Mouse (Mus musculus): ENCODE data around the gene Amh.
"Not testable (repeated sequence)": the region's sequence is repeated elsewhere in the genome, so short reads cannot be mapped to it uniquely, and the experiment has no call there.

Gene Amh

DNA sequence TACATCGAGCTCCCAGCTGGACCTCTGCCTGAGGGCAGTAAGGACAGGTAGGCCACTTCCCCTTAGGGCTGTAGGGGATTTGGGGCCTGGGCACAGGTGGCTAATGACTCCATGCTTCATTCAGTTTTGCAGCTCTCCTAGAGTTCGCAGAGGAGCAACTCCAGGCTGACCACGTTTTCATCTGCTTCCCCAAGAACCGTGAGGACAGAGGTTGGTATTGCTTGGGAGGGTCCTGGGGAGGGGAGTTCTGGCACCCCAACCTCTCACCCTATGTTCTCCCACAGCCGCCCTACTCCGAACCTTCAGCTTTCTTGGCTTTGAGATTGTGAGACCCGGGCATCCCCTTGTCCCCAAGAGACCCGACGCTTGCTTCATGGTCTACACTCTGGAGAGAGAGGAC, 23.5 kb downstream of the Amh start:
- DNase-seq (ENCODE audit: low spot score): not testable (repeated sequence)

DNA sequence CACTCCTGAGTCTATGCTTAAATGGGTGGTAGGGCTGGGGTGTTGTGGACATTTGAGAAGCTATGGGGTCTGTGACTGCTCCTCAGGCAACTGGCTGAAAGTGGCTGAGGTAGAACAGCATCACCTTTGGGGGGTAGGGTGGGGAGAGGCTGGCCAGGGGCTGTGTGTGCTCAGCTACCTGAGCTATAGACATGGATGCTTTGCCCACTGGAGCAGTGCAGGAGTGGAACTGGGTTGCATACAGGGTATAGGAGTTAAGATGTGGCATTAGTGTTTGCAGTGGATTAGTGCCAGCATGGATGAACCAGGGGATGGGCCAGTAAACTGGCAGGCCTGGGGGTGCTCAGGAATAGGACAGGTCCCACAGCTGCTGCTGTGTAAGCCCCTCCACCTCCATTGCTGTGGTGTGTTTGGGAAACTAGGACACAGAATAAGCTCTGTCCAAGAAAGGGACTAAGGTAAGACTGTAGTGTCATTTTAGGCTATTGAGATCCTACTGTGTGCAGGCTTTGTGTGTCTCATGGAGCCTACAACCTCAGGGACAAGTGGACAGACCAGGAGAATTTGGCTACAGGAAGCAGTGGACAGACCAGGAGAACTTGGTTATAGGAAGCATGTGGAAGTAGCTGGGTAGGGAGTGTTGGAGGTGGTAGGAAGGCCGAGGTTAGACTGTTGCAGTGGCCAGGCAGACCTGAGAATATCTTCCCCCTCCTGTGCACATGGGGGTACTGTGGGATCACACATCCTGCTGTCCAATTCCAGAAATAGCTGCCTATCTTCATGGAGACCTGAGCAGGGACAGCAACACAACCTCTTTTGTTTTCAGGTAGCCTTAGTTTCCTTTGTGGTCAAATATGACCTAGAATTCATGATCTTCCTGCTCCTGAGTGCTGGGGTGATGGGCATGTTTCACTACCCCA, 24.6 kb downstream of the Amh start:
- no peak for DNase-seq (ENCODE audit: low spot score)

DNA sequence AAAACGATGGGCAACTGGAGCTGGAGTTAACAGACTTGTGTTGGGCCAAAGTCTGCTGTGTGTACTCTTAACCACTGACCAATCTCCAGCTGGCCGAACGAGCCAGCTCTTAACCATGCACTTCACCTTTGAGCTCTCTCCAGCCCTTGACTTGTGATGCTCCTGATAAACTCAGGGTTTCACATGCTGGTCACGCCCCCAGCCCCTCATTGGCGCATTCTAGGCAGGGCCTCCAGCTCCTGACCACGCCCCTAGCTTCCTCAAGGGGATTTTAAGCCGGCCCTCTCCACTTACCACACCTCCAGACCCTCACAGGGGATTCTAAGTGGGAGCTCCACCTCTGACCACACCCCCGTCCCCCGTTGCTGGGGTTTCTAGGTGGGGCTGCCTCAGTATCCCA, 26.1 kb downstream of the Amh start:
- no peak for DNase-seq (ENCODE audit: low spot score)

DNA sequence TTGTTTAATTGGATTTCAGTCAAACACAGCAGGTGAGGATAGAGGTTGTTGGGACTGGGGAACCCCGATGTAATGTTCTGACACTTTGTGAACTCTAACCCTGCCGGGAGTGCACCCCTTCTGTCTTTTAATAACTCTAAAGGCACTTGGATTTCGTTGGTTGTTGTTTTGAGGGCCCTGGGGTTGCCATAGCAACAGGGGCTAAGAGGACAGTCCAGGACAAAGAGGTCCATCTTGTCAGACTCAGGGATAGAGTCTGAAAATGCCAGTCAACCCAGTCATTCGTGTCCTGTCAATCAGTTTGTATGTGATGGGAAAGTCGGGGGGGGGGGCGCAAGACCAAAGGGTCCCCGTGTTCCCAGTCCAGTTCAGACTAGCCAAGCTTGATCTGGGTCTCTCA, 27.8 kb downstream of the Amh start:
- no peak for DNase-seq (ENCODE audit: low spot score)

DNA sequence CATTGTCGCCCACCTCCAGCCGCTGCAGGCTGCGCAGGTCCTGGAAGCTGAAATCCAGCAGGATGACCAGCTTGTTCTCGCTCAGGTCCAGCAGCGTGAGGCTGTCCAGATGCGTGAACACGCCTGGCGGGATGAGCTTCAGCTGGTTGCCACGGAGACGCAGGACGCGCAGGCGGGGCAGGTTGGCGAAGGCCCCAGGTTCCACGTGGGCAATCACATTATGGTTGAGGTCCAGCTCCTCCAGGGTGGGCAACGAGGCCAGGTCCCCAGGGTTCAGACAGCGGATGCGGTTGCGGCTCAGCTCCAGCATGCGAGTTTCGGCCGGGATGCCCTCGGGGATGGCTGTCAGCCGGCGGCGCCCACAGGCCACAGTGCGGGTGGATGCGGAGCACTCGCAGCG, 30.6 kb downstream of the Amh start:
- DNase-seq (ENCODE audit: low spot score): no peak

DNA sequence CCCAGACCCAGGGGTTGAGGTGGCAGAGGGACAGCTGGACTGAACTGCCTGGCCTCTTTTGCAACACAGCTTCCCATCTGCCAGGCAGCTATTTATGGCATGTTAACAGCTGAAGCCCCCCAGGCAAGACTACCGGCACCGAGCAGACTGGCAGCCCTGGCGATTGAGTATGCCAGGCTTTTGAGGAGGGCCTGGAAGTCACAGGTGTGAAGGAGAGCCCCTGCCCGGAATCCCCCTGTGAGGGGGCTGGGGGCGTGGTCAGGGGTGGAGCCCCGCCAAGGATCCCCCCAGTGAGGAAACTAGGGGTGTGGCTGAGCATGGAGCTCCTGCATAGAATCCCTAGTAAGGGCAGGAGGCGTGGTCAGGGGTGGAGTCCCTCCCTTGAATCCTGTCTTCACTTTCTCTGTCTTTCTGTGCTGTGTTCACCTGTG, 31.9 kb downstream of the Amh start:
- DNase-seq (ENCODE audit: low spot score): no peak

DNA sequence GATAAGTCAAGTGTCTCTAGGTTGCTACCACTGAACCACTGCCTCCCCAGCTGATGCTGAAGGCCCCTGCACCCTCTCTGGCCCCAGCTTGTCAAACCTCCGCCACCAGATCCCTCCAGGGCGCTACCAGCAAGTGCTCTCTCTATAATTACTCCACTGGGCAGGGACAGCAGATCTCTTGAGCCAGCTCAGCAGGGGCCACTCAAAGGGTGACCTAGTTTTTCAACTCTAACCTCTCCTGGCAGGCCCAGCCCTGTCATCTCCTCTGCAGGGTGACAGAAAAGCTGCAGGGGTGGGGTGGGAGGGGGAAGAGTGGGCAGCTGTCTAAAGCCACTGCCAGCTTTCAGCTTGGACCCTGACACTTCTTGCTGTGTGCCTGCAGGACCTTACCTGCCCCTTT, 32.8 kb downstream of the Amh start:
- DNase-seq (ENCODE audit: low spot score): no peak

DNA sequence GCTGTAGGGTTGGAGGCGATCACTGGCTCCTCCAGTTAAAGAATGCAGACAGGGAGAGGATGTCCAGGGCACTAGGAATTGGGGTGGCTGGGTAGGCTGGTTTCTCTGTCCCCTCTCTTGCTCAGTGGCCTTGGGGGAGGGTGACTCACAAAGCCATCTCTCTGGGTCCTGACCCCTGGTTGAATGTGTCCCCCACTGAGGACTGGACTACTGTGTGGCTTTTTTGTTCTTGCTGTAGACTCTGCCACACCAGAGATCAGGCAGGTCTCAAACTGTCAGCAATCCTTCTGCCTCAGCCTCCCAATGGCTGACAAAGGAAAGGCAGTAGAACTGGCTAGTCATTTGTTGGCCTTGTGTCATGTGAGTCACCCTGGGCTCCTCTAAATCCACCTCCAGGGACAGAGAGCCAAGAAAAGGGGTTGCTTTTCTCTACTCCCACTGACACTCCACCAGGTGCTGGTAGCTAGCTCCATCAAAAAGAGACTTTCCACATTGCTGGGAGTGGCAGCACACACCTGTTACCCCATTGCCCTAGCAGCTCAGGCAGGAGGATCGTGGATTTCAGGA, 33.4 kb downstream of the Amh start:
- DNase-seq (ENCODE audit: low spot score): no peak

DNA sequence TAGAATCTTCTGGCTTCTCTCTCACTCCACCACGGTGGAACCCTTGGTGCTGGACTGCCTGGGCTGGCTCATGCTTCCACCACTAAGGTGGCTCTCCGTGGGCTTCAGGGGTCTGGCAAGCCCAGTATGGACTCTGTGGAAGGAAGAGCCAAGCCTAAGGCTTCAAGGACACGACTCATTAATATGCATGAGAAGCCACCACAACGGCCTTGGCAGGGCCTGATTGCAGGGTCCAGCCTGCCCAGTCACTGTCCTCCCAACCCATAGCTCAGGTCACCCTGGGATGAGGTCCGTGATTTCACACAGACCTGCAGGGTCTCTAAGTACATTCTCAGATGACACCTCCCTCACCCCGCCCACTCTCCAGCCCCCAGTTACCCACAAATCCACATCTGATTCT, 34.8 kb downstream of the Amh start:
- DNase-seq (ENCODE audit: low spot score): no peak

DNA sequence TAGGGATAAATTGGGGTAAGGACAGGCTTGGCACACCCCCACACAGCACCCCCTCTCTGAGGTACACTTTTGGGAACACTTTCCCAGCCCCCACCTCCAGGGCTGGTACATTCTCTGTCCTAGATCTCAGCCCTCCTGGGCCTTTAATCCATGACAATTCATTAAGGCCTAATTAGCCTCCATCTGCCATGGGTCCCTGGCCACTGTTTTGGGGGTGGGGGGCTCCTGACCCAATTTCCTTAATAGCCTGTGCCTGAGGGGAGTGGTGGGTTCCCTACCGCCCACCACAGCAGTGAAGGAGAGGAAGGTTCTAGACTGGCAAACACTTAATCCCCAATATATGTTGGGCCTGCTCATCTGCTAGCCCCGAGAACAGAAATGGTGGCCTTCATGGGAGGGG, 36.6 kb downstream of the Amh start:
- DNase-seq (ENCODE audit: low spot score): no peak

DNA sequence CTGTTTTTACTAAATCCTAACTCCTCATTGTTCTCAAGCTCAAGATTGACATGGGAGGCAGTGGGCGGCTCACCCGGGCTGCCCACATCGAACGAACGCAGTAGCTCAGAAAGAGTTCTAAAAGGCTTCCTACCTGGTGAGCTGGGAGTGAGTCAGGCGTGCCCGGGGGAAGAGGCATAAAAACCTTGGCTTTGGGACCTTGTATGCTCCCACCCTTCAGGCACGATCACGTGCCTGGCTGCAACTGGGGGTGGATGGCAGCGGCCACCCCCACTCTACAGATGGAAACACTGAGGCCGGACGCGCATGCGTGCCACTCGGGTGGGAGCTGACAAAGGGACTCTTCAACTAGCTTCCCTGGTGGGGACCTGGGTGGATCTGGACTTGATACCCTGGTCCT, 37.3 kb downstream of the Amh start:
- no peak for DNase-seq (ENCODE audit: low spot score)

DNA sequence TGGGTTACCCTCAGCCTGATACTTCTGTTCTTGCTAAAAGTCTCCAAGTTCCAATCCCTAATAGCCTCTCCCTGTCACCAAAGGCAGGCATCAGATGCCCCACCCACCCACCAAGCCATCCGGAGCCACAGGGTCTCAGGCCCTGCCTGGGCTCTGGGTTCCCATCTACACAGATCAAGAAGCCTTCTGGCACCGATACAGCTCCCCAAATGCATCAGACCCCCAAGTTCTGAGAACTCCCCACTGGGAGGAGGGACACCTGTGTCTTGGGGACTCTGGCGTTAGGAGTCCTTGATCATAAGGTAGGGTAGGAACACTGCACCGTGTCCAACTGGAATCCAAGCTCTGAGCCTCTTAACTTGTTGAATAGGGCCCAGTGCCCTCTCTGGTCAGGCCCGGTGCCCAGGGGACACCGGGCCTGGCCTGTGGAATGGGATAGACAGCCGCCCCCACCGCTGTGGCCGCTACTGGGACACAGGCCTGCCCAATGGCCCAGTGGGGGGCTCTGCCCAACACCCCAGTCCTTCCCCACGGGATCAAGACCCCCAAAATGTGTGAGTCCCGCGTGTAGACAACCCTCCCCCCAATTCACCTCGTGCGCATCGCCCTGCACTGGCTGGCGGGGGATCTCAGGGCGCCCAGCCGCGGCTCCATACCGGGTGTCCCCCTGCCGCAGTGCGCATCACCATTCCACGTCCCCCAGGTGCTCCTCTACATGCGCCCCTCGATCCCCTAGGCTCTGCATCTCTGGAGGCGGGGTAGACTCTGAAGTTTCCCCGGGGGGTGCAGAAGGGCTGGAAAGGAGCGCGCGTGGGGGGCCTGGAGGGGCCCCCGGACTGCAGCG, 38.3 kb downstream of the Amh start:
- DNase-seq (ENCODE audit: low spot score): no peak

DNA sequence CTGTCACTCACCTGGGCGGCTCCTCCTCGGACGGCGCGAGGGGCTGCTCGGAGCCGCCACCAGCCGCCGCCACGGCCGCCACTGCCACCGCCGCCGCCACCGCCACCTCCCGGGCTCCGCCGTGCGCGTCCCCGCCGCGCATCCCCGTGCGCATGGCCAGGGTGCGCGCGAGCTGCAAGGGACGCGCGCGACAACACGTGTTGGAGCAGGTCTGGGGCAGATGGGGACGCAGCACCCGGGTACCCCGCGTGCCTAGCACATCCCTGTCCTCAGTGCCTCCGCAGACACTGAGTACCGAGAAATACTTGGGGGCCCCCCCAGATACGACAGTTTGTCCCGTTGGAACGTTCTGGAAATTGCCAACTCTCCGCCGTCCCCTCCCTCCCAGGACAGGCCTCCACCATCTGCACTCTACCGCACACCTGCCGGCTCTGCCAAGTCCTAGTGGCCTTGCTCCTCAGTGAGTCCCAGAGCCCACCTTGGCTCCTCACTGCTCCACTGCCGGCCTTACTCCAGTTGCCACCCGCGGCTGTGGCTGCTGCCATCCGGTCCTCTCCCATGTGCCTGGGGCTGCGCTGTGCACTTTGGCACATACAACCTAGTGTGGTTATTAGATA, 39.0 kb downstream of the Amh start, which contains the start of gene Lingo3:
Gene Lingo3 (minus strand): TSS at position 109 of the 617 bp plus-strand sequence.
- no peak for DNase-seq (ENCODE audit: low spot score)

DNA sequence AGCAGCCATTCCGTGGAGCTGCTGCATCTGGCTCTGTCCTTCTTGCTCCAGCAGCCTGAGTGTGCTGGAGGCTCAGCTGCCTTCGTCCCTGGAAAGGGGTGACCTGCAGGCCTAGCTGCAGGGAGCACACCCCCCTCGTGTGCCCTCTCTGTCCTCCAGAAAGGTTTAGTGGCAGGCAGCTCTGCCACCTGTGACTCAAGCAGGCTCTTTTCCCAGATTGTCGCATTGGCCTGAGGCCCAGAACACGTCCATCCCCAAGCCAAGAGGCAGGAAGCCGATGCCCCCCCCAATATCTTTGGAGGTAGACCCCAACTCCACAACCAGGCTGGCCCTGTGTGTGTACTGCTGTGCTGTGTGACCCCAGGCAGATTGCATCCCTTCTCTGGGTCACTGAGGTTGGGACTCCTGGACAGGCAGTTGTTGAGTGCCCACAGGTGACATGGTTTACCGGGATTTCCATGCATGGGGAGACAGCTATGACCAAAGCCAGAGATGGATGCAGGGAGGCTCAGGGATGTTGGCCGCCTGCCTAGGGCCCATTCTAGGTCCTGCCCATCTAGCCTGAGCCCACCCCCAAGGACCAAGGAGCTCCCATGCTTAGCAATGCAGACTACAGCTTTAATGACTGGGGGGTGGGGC, 40.1 kb downstream of the Amh start:
- DNase-seq (ENCODE audit: low spot score): no peak

DNA sequence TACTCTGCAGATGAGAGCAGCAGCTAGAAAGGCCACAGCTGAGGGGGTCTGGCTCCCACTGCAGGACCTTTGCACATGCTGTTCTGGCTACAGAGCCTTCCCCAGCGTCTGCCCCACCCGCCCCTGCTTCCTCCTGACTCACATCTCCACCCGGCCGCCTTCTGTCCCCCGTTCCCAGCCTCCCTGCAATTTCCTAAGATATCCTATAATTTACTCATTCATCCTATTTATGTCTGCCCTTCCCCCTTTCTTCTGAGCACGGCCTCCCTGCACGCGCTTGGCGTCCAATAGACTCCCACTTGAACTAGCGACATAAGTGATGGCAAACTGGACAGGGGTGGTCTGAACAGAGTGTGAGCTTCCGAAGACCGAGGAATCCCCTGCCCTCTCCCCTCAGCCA, 40.7 kb downstream of the Amh start:
- DNase-seq (ENCODE audit: low spot score): no peak

DNA sequence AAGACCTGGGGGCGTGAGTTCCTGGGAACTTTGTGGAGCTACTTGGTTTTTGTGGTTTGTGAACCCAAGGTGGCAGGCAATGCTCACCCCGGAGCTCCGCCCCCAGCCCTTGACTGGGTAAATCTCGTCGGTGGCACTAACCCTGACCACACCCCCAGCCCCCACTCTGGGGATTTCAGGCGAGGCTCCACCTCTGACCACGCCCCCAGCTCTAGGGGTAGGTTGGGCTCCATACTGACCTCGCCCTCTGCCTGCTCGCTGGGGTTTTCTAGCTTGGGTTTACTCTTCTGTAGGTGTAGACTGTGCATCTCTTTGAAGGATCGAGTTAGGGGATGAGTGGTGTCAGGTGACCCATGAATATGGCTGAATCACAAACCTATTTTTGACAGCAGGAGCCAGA, 43.5 kb downstream of the Amh start:
- peak; percentile 73 for DNase-seq (ENCODE audit: low spot score)

DNA sequence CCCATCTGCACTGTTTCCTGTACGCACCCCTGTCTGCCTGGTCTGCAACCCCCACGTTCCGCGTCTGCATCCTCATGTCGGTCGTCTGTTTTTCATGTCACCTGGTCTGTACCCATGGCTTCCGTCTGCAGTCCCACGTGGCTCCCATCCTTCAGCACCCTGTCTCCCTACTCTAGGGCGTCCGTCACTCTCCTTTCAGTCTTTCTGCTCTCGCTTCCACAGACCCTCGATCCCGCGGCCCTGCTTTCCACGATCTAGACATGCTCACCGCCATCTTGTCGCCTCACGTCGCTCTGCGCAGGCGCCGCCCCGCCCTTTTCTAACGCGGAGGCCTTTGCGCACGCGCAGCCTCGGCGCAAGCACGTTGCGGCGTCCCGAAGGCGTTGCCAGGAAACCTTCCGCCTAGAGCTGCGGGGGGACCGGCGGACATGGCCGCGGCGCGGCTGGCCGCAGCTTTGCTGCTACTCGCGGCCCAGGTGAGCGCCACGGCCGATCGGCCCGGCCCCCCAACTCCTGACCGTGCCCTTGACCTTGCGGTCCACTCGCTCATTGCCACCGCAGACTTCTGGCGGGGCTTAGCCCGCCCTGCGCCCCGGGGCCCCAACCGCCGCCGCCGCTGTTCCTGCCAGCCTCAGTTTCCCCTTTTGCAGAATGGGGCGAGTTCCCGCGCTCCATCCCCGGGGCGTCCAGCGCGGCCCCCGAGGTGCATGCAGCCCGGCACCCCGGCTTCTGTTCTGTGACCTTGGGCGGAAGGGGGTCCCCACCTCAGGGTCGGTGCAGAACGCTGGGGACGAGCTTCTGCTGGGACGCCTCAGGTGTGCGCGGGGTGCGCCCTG, 50.1 kb downstream of the Amh start, which contains the start of the genes Lsm7 and Sppl2b:
Gene Lsm7 (minus strand): TSS at position 297 of the 836 bp plus-strand sequence.
Gene Sppl2b (plus strand): TSS at position 363 of the 836 bp plus-strand sequence.
- peak; percentile 96 for DNase-seq (ENCODE audit: low spot score)

DNA sequence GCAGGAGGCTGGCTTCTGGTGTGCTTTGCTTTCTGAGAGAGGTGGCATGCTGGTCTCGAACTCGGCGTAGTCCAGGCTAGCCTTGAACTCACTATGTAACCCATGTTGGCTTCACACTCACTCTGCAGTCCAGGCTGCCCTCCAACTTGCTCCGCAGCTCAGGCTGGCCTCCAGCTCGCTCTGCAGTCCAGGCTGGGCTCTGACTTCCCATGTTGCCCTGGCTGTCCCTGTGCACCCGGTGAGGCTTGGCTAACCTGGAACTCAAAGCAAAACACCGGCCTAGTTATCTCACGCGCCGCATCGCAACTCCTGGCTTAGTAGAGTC, 50.7 kb downstream of the Amh start:
- DNase-seq (ENCODE audit: low spot score): no peak

DNA sequence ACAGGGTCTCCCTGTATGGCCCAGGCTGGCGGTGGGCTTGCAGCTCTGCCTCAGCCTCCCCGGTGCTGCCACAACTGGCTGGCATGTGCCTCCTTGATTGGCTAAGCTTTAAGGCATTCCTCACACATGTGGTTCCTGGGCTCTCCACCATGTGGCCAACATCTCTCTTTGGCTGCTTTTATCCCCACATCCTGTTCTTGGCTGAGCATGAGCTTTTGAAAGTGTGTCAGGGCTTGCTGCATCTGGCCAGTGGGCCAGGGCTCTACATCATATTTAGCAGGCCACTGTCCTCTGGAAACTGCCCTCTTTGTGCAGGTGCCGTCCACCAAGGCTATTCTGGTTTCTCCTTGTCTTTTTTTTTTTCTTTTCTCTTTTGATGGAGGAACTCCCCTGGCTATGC, 51.2 kb downstream of the Amh start:
- peak; percentile 21 for DNase-seq (ENCODE audit: low spot score)

DNA sequence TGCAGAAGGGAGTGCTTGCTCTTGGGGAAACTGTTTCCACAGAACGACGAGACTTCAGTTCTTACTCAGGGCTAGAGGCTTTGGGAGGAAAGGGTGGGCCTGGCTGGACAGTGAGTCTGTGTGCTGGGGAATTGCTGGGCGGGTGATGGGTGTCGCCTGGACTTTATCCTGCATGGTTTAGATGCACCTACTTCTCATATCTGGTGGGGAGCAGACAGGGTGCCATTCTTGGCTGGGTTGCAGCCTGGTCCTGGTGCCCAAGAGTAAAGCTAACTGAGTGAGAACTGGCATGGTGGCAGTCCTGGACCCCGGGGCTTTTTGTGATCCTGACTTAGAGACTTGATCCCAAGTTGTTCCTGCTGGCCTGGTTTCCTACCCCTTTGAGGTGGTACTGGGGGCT, 51.9 kb downstream of the Amh start:
- DNase-seq (ENCODE audit: low spot score): no peak
